Mouse (Mus musculus): ENCODE measurements at regions not wholly inside any gene's neighbourhood (a gene's known extent, or its start where the extent isn't known, plus 50 kb on each side); places are given as distances from the start of the nearest gene placed in this dataset.

DNA sequence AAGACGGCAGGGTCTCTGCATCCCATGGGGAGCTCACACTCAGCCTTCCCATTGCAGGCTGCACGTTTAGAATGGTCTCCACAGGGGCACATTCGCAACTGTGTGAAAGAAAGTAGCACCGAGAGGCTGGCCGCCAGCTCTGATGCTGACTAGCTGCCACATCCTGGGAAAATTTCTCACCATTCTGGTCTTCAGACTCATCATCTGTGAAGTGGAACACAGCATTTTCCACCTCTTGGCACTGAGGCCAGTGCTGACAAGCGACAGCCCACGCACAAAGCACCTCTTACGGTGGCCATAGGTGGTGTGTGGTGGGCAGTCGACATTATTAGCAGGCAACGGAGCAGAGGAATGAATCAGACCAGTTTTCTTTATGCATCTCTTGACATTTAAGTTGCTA is 74.0 kb upstream of the Hdac4 start:
- Histone ChIP-seq H3K4me3 (ENCODE audit: low read depth, low read length) (no peak overlapping the region), H3K4me2 (ENCODE audit: low read depth, low read length) (no peak overlapping the region), H3K4me1 (ENCODE audit: control insufficient read depth, insufficient read depth) (peaks cover 4% of the 10 kb centered on the region; the same call in 1 of the 2 replicates), H3K27me3 (ENCODE audit: control insufficient read depth, insufficient read depth, low read length) (no peaks in the 10 kb centered on the region), H3K9me3 (replicated peaks; ENCODE audit: control insufficient read depth, low read length) (no peaks in the 10 kb centered on the region), H3K36me3 (replicated peaks; ENCODE audit: control insufficient read depth, insufficient read depth, low read length) (no peaks in the 10 kb centered on the region), H3K9ac (replicated peaks; ENCODE audit: low read depth, low read length) (no peak overlapping the region), H3K27ac (ENCODE audit: low read depth) (no peak overlapping the region)
- ATAC-seq (ENCODE audit: insufficient read depth, low read depth) (no peak), DNase-seq (ENCODE audit: low spot score) (no peak)
- 73% methylated on average over 10 of the region's 10 CpGs for WGBS
- TF ChIP-seq EP300 (IDR thresholded peaks at IDR 0.05; ENCODE audit: low read depth), result no peak
- no peak for TF ChIP-seq CTCF (IDR thresholded peaks at IDR 0.05; ENCODE audit: low read depth)

DNA sequence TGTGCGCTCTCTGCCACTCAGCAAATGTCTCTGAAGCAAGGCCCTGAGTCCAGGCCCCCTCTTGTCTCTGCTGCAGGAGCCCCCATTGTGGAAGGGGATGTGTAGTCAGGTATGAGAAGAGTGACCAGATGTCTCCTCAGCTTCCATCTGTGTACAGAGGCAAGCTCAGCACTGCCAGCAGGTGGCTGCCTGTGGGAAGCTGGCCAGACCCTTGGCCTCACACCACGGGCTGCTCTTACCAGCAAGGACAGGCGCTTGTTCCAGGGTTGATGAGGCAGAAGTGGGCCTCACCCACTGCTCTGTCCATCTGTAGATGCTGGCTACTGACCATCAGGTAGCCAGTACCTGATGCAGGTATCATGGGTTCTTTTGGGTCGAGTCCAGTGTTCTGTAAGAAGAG is 69.4 kb upstream of the Hdac4 start:
- Histone ChIP-seq H3K4me2 (ENCODE audit: low read depth, low read length) (no peak overlapping the region), H3K36me3 (replicated peaks; ENCODE audit: control insufficient read depth, insufficient read depth, low read length) (no peaks in the 10 kb centered on the region), H3K4me3 (ENCODE audit: low read depth, low read length) (no peak overlapping the region), H3K4me1 (ENCODE audit: control insufficient read depth, insufficient read depth) (no peaks in the 10 kb centered on the region), H3K27me3 (ENCODE audit: control insufficient read depth, insufficient read depth, low read length) (no peaks in the 10 kb centered on the region), H3K9ac (replicated peaks; ENCODE audit: low read depth, low read length) (no peak overlapping the region), H3K27ac (ENCODE audit: low read depth) (no peak overlapping the region), H3K9me3 (replicated peaks; ENCODE audit: control insufficient read depth, low read length) (no peaks in the 10 kb centered on the region)
- TF ChIP-seq EP300 (IDR thresholded peaks at IDR 0.05; ENCODE audit: low read depth) (no peak), CTCF (IDR thresholded peaks at IDR 0.05; ENCODE audit: low read depth) (peak; percentile 58)
- ATAC-seq (ENCODE audit: insufficient read depth, low read depth) (peak; percentile 41; the same call in 1 of the 2 replicates), DNase-seq (ENCODE audit: low spot score) (peak; percentile 42)
- 67% methylated on average over 4 of the region's 4 CpGs for WGBS

DNA sequence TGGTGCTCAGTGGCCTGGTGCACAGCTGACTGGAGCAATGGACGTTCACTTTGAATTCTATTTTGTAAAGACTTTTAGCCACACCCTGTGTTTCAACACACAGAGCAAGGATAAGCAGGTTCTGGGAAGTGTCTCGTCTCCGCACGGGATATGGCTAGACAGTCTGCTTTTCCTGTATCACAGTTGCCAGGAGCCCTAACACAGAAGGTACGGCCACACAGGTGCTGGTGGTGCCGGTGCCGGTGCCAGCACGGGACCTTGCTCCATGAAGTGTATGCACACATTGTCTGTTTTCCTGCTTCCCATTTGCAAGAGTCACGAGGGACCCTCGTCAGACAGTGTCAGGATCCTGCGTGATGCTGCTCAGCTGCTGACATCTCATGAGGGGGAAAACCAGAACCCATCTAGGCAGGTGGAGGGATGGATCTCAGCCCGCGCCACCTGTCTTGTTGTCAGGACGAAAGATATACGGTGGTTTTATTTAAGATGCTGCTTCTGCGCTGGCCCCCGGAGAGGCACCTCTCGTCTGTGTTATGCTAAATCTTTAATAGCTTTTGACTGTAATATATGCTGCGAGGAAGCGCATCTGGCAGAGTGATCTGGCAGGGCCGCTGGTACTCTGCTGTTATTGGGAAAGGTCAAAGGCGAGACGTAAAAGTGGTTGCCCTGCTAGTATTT is 64.4 kb upstream of the Hdac4 start:
- Histone ChIP-seq H3K9me3 (replicated peaks; ENCODE audit: control insufficient read depth, low read length) (no peaks in the 10 kb centered on the region), H3K4me3 (ENCODE audit: low read depth, low read length) (no peak overlapping the region), H3K36me3 (replicated peaks; ENCODE audit: control insufficient read depth, insufficient read depth, low read length) (no peaks in the 10 kb centered on the region), H3K27me3 (ENCODE audit: control insufficient read depth, insufficient read depth, low read length) (no peaks in the 10 kb centered on the region), H3K4me2 (ENCODE audit: low read depth, low read length) (no peak overlapping the region), H3K27ac (ENCODE audit: low read depth) (no peak overlapping the region), H3K4me1 (ENCODE audit: control insufficient read depth, insufficient read depth) (no peaks in the 10 kb centered on the region), H3K9ac (replicated peaks; ENCODE audit: low read depth, low read length) (no peak overlapping the region)
- WGBS, result 88% methylated on average over 23 of the region's 23 CpGs
- no peak for TF ChIP-seq EP300 (IDR thresholded peaks at IDR 0.05; ENCODE audit: low read depth)
- TF ChIP-seq CTCF (IDR thresholded peaks at IDR 0.05; ENCODE audit: low read depth), result no peak
- ATAC-seq (ENCODE audit: insufficient read depth, low read depth) (no peak), DNase-seq (ENCODE audit: low spot score) (no peak)

DNA sequence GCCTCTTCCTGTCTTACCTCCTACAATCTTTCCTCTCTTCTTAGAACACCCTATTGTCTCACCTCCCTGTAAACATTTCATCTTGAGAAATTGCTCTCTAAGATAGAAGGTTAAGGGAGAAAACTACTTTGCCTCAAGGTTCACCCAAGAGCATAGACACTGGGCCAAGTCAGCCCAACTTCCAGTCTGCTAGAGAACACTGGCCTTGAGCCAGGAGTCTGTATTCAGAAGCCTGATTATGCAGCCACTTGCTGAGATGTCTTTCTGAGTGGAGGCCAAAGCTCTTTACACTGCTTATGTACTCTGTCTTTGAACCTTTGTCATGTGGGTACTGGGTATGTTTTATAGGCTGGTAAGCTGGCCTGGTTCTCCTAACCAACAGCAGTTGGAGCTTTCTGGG is 62.5 kb upstream of the Hdac4 start:
- Histone ChIP-seq H3K9ac (replicated peaks; ENCODE audit: low read depth, low read length) (no peak overlapping the region), H3K27me3 (ENCODE audit: control insufficient read depth, insufficient read depth, low read length) (no peaks in the 10 kb centered on the region), H3K27ac (ENCODE audit: low read depth) (no peak overlapping the region), H3K36me3 (replicated peaks; ENCODE audit: control insufficient read depth, insufficient read depth, low read length) (no peaks in the 10 kb centered on the region), H3K4me1 (ENCODE audit: control insufficient read depth, insufficient read depth) (no peaks in the 10 kb centered on the region), H3K9me3 (replicated peaks; ENCODE audit: control insufficient read depth, low read length) (no peaks in the 10 kb centered on the region), H3K4me2 (ENCODE audit: low read depth, low read length) (no peak overlapping the region), H3K4me3 (ENCODE audit: low read depth, low read length) (no peak overlapping the region)
- DNase-seq (ENCODE audit: low spot score) (no peak), ATAC-seq (ENCODE audit: insufficient read depth, low read depth) (no peak)
- TF ChIP-seq CTCF (IDR thresholded peaks at IDR 0.05; ENCODE audit: low read depth), result no peak
- TF ChIP-seq EP300 (IDR thresholded peaks at IDR 0.05; ENCODE audit: low read depth), result no peak

- Histone ChIP-seq H3K27ac (ENCODE audit: low read depth) (no peak overlapping the region), H3K4me1 (ENCODE audit: control insufficient read depth, insufficient read depth) (no peaks in the 10 kb centered on the region), H3K9ac (replicated peaks; ENCODE audit: low read depth, low read length) (no peak overlapping the region), H3K4me3 (ENCODE audit: low read depth, low read length) (no peak overlapping the region), H3K27me3 (ENCODE audit: control insufficient read depth, insufficient read depth, low read length) (no peaks in the 10 kb centered on the region), H3K9me3 (replicated peaks; ENCODE audit: control insufficient read depth, low read length) (no peaks in the 10 kb centered on the region), H3K36me3 (replicated peaks; ENCODE audit: control insufficient read depth, insufficient read depth, low read length) (no peaks in the 10 kb centered on the region), H3K4me2 (ENCODE audit: low read depth, low read length) (no peak overlapping the region)
- no peak for DNase-seq (ENCODE audit: low spot score)
- WGBS, result 91% methylated on average over 8 of the region's 8 CpGs
- TF ChIP-seq CTCF (IDR thresholded peaks at IDR 0.05; ENCODE audit: low read depth) (no peak), EP300 (IDR thresholded peaks at IDR 0.05; ENCODE audit: low read depth) (no peak)
- ATAC-seq (ENCODE audit: insufficient read depth, low read depth), result no peak
Observed at GRCm38 (mm10) chr1:92253086-92253485, 57.6 kb upstream of the Hdac4 start.

All from heart, postnatal 0 days (tissue).